Mouse (Mus musculus) 3T3-L1 (cell line): ENCODE measurements around the gene Pqlc2.
A peak's percentile ranks its signal among the peaks of the same experiment; 100 is the strongest.

Experiments
- DNase-seq: peaks from one replicate; pipeline ENCODE4 v3.0.0-alpha.2; 2015; ENCODE audit warnings: low read depth, low spot score

Pqlc2 gene

DNA sequence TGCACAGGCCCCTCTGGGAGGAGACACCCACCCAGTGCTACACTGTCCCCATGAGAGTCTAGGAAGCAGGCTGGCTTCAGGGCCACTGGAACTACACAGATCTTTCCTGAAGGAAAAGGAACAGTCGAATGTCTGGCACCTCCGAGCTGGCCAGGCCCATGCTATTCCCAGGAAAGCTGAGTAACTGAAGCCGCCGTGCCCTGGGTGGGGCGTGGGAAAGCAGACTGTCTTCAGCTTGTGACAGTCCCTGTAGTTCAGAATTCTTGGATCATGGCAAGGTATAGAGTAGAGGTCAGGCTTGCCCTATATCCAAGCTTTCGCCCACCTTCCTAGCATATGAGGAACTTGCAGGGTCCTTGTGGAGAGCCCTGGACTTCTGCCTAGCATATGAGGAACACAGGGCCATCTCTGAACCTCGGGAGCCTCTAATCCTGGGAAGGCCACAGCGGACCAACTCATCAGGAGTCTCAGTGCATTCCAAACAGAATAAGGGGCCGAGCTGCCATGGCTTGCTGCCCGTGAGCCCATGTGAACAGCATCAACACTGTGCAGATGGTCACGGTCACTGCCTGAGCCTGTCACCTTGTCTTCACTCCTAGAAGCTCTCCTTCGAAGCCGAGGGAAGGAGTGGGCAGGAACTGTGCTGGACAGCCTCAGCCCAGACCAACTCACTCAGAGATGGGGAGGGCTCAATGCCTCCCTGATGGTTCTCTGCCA is 44.6 kb downstream of the Pqlc2 start:
- no peak for DNase-seq

DNA sequence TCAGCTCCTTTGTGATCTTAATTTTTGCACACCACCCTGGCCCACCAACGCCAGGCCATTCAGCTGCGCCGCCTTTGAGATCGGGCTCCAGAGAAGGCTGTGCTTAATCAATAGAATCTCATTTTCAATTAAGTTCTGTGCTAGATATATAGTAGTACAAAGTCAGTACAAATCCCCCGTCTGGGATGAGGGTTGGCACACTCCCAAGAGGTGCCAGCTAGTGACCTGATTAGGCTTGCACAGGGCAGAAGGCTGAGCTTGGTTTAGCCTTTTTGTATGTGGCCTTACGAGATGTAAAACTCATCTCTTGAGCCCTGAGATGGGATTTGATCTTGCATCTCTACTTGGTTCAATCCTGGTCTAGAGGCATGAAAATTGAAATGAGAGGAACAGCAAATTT is 47.5 kb downstream of the Pqlc2 start:
- DNase-seq = no peak

DNA sequence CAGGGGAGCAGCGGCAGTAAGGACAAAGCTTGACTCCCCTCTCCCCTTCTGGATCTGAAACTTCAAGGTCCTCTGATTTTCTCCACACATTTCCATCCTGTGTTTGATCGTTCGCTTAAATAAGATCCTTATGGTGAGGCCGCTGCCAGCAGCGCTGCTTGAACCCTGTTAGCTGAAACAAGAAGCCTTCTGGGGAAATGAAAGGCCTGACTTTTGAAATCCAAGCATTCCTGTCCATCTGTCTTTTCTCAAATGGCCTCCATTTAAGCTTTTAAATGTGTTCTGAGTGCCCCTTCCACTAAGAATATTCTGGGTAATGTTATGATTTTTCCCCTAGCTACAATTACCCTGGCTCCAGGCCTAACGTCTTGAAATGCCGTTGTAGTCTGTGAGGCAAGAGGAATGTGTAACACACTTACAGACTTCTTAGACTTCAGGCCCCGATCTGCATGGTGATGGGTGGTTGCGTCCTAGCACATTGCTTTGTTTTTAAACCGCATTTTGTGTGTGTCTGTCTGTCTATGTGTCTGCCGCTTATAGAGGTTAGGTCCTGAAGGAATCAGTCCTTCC is 51.1 kb downstream of the Pqlc2 start:
- no peak for DNase-seq

DNA sequence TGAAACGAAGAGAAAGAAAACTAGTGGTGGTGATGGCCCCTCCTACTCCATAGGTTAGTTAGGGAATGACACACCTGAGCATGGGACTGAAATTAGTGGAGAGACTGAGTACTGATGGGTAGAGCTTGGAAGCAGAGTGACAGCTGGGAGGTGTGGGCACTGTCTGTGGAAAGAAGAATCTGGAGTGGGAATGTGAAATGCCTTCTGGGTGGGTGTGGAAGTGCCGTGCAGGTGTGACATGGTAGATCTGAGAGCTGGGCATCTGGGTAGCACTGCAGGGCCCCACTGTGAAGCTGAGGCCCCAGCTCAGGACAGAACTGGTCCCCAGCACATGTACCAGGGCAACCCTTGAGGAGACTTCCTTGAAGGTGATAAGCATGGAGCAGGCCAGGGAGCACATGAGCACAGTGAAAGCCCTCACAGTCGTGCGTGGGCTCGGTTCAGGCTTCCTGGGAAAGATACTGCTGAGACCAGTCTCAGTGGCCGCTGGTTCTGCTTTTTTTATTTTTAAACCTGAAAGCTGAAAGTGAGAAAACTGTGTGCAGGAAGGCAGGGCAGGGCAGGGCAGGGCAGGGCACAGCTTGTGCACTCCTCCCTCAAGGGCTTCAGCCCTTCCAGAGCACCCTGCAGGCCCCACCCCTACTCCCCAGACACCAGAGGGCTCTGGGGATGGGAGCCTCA is 51.7 kb downstream of the Pqlc2 start:
- no peak for DNase-seq

DNA sequence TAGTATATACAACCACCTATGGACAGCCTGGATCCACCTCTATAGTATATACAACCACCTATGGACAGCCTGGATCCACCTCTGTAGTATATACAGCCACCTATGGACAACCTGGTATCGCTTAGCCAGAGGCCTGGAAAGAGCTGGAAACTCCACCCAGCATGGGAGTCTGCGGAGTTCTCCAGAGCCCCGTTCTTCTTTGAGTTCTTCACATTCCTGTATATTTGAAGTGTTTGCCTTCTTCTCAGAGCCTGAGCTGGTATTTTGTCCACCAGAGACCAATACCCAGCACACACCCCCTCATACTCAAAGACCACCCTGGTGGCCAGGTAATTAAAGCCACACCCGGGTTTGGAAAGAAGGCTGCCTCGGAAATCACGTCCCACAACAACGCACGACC is 53.8 kb downstream of the Pqlc2 start:
- no peak for DNase-seq

DNA sequence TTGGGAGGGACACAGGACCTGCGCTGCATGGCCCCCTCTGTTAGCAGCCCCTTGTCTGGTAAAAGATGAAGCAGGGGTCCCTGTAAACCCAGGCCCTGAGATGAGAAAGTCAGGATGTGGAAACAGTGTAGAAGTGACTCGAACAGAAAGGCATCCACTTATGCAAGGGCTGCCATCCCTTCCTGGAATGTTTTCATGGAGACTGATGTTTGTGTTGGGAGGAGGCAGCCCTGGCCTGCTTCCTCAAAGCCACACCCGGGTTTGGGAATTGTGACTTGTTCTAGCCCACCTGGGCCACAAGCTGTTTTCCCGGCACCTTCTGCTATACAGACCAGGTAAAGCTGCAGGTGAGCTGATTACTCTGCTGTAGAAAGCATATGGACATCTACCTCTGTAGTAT is 54.4 kb downstream of the Pqlc2 start:
- DNase-seq = peak; percentile 52

DNA sequence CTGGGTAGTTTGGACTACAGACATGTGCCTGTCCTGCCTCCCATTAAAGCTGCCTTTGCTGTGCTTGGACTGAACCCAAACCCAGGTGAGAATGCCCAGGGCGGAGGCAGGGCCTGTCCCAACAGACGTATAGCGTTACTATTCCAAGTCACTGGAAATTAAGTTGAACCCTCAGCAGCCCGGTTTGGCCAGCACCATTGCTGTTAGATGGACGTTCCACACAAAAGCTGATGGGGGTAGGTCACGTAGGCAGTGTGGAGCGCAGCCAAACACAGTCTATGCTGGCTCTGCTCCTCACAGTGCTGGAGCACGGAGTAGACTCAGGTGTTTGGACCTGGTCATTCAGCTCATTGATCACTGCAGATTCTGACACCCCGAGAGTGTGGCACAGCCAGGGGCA is 57.3 kb downstream of the Pqlc2 start:
- no peak for DNase-seq

DNA sequence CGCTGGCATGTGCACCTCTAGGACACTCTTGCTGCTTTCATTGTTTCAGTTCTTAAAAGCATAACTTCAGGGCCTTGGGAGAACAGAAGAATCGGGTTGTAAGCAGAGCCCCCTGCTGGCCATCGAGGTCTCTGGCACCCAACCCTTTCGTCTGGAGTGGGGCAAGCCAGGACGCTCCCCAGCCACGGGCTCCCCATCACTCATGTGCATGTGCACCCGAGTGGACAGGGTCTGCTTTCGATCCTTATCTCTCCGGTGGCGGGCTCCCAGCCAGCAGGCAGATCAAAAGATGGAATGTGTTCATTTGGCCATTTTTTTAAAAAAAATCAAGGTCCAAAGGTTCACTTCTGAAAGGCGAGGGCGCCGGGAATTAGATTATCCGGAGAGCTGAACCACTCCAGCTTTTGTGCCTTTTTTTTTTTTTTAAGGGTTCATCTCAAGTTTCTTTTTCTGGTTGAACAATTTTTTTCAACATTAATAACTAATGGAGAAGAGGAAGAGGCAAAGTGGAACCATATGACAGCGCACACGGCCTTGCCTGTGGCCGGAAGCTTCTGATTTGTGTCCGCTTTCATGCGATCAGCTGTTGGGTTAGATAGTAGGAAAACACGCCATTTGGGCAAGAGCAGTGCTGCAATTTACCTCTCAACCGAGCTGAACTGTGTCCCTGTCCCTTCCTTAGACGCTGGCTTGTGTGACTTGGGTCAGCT is 58.3 kb downstream of the Pqlc2 start:
- DNase-seq = peak; percentile 83

DNA sequence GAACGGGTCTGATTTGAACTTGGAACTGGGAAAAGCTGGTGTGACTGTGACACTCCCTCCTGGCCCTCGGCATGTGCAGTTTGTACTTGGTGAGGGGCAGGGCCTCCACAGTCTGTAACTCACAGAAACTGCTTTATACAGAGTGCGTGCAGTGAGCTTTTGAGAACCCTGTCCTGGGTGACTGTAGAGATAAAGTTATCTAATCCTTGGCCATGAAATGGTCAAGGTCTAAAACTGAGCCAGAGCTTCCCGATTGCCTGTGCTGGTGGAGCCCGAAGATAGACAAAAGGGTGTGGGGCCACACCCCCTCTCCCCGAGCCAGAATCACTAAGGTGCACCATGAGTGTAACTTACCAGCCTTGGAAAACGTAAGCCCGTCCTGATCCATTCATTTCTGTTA is 59.6 kb downstream of the Pqlc2 start:
- no peak for DNase-seq

DNA sequence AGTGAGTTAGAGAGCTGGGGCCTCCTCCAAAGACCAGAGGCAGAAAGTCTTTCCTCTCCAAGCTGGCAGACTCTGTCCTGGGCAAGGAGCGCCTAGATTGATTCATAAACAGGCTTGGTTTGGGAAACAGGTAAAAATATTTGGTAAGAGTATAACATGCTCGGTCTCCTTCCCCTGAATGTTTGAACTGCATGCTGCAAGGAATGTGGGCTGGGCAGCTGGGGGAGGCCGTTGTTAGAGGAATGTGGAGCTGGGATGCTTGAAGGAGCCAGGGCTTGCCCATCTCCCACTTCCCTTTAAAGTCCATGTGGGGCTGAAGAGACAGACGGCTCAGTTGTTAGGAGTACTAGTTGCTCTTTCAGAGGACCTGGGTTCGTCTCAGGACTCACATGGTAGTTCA is 60.5 kb downstream of the Pqlc2 start:
- DNase-seq = peak; percentile 28

DNA sequence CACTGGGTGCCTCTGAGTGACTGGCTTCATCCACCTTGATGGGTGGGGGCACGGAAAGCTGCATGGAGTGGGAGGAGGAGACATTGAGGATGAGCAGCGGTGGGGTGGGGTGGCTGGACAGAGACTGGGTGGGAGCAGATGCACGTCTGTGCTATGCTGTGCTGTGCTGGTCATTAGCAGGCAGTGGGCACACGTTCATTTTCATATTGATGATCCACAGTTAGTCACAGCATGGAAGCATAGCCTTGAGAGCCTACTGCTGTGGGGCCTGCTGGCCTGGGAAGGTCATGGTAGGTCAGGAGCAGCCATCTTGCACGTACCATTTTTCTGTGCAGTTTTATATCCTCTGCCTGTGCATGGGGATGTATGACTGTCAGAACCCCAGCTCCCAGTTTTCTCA is 61.8 kb downstream of the Pqlc2 start:
- DNase-seq = no peak

DNA sequence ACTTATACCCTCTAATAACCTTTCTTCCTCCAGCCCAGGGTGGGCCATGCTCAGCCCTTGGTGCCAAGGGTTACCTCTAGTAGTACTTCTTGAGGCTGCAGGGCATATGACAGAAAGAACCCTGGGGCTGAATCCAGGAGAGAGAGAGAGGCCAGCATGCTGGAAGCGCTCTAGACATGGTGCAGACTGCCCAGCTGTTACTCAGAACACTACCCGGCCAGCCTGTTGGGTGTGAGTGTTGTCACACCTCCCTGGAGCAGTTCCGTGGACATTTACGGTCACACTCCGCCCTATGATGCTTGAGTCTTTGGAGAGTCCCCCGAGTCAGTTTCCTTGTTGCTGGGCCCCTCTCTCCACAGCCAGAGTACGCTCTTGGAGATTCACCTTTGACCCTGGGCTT is 62.5 kb downstream of the Pqlc2 start:
- DNase-seq = no peak

DNA sequence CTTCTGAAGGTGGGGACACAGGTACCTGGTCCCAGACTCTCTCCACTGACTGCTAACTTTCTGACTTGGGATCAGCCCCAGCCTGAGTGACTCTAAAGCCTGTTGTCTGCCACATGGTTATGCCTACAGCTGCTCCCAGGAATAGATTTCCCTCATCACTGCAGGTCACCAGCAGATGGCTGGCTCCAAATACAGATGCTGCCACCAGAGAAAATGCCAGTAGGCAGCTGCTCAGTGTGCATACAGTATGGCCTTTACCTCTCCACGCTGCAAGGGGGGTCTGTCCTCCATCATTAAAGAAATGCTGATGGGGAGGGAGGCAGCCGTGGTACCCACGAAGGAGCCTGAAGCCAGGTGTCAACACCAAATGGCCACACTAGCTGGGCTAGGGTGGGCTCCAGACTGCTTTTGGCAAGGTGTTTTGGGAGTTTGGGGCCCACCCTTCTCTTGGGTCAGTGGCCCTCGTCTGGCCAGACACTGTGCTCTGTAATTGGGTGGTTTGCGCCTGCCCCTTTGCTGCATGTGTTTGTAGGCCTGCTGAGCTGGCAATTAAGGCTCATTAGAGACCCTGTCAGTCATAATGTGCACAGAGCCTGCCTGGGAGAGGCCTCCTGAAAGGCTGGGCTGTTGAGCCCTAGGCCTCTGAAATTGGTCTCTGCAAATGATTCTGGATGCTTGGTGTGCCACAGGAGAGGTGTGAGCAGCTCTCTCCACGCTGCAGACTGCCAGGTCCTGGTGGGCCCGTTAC is 64.2 kb downstream of the Pqlc2 start:
- no peak for DNase-seq

DNA sequence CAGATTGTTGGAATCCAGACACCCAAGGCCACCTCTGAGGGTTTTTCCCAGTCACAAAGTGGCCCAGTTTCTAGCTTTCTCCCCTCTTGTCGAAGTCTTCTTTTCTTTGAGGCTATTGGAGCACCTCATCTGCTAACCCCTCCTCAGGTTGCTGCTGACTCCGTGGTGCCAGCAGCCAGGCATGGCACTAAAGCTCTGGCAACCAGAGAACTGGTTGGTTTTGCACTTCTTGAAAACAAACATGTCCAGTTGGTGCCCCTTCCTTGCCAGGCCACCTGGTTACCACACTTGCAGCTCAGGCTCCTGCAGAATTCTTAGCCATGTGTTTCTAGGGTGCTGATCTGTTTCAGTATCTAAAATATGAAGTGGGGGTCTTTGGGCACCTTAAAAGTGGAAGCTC is 65.0 kb downstream of the Pqlc2 start:
- DNase-seq = no peak

DNA sequence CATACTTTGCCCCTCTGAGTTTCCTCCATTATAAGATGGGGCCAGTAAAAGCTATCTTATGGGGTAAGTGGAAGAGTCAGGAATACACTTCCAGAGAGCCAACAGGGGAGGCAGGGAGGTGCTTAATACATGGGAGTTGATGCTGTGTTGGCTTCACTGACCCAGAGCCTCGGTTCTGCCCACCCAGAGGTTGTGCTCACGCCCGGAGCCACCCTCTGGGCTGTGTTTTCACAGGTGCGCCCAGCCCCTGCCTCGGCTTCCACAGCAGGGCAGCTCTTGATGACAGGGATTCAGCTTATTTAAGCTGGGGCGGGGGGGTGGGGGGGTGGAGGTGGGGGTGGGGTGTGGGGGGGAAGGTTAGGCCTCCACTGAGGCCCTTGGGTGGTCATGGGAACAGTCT is 65.7 kb downstream of the Pqlc2 start:
- DNase-seq = no peak

DNA sequence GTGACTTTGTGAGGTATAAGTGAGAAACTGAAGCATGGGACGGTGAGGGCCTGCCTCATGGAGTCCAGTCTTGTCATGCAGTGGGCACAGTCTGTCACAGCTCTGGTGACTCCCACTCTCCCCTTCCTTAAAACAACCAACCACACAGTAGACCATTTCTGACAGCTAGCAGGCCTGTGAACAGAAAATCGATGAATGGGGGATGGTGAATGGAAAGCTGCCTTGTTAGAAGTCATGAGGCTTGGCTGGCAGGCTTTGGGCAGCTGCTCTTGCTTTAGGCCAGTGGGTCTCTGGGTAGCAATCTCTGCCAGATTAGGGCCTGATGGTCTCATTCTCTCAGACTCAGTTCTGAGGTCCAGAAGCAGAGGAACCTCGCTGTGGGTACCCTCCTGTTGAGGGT is 66.3 kb downstream of the Pqlc2 start:
- DNase-seq = no peak
